Mouse (Mus musculus) retina, embryonic 14.5 days (tissue): ENCODE measurements at regions not wholly inside any gene's neighbourhood (a gene's known extent, or its start where the extent isn't known, plus 50 kb on each side); places are given as distances from the start of the nearest gene placed in this dataset.

Experiments
- DNase-seq: peaks from one replicate; pipeline ENCODE4 v3.0.0-alpha.2; 2015; ENCODE audit warnings: low spot score

DNA sequence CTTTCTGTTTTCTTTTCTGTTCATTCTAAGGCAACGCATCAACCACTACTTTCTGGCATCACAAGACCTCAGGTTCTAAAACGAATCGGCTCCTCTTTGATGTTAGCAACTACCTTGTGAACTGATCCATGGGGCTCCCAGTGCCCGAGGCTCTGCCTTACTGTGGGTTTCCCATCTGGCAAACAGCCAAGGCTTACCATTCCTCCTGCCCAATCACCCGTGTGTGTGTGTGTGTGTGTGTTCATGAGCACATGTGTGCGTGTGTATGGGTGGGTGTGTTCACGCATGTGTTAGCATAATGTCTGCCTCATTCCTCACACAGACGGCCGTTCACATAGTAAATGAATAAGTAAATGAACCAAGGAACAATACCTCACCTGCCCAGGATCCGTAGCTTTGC lies 138.3 kb upstream of the Lpp start:
- DNase-seq, result peak; percentile 28

DNA sequence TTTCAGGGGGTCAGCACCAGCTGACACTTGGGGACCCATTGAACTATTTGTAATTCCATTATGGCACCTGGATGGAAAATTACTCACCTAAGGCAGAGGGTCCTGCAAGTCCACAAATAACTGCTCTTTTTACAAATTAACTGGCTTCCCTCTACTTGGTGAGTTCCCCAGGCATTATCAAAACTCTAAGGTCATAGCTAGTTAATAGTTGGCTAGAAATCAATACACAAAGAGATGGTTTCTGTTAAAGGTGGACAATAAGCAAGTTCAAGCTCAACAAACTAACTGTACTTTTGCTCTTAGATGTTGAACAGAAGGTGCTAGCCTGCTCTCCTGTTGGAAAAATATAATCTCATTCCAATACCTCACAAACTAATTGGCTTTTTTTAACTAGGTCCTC lies 138.7 kb upstream of the Lpp start:
- no peak for DNase-seq

DNA sequence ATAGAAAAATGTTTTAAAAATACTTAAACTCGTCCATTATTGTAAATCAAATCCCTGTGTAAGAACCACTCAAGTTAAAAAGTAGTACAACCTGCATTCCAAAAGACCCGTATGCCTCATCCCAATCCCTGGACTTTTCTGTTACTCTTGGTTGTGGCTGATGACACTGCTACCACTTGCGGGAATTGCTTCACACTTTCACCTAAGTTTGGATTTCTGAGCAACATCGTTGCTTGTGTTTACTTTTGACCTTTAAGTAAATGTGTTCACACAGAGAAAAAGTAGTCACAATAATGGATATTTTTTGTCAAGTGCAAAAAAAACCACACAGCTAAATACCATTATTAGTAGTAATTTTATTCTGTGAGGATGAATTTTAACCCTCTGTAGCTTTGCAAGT lies 139.2 kb upstream of the Lpp start:
- no peak for DNase-seq

DNA sequence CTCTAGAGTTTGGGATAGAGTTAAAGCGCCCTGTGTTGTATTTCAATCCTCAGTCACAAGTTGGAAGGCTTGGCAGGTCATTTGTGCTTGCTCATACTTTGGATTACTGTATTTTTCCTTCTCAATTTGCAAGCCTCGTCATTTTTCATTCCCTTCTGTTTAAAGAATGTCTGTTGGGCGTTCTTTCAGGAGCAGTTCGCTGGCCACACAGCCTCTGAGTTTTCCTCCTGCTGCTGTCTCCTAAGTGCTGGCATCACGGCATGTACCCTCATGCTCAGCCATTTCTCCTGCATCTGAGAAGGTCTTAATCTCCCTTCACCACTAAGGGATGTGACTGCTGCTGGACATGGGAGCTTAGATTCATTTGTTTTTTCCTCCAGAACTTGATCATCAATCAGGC lies 146.0 kb upstream of the Lpp start:
- no peak for DNase-seq

DNA sequence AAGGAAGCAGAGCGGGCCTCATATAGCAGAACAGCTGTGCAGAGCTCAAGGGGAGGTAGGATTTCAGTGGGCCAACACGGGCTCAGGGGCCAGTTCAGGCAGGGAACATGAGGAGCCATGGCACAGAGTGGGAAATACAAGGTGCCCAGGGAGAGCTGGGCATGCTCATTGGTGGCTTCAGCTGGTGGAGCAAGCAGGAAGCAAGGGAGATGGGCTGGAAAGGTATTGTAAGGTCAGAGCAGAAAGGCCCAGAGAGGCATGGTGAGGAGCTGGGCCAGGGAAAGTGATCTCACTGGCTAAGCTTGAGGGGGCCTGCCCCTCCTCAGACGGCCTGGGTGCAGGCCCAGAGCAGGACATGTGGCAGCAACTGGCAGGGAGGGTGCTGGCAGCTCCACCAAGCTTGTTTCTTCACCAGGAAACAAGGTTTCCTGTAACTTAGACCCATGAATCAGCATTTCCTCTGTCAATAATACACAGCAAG lies 155.2 kb upstream of the Lpp start:
- DNase-seq, result no peak

DNA sequence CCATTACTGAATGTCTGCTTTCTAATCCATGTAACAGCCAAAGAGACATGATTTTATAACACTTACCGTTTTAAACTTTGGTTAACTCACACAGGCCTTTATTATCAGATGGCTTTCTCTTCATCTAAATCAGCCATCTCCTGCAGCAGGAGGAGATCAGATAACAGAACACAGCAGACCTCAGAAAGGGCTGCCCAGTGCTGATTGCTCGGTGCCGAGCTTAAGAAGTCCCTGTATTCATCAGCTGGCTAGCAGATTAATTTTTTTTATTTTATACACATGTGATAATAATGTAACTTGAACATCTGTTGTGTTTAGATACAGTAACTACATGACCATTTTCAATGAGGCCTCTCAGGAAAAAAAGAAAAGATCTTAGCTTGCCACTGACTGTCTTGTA lies 155.9 kb upstream of the Lpp start:
- no peak for DNase-seq

DNA sequence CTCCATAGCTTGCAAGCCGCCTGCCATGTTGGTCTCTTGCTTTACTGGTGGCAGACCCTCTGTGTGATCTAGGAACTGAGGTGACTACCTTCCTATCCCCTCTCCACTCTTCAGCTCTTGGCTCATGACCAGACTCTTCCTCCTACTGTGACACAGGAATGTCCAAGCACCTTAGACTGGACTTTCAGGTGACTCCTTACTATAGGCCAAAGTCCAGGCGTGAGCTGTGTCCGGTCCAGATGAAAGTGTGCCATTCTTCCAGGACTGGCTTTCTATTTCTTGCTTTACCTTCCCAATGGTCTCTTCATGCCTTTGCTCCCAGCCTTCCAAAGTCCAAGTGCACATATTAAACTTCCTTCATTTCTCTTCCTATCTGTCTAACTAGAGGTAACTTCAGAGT lies 156.3 kb upstream of the Lpp start:
- no peak for DNase-seq

DNA sequence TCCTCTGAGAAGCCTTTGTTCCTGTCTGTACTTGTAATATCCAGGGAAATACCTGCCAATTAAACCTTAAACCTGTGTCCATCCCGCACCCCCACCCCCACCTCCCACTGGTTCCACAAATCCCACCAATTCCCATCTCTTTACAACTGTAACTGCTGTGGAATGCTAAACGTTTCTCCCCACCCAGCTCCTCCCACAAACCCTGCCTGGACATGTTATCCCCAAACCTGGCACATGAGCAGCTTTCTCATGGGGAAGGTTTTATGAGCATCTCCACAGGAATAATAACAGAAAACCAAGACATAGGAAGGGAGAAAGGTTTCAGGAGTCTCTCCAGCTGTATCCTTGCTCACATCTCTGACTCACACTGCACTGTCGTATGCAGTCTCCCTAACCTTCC lies 156.8 kb upstream of the Lpp start:
- DNase-seq, result no peak

DNA sequence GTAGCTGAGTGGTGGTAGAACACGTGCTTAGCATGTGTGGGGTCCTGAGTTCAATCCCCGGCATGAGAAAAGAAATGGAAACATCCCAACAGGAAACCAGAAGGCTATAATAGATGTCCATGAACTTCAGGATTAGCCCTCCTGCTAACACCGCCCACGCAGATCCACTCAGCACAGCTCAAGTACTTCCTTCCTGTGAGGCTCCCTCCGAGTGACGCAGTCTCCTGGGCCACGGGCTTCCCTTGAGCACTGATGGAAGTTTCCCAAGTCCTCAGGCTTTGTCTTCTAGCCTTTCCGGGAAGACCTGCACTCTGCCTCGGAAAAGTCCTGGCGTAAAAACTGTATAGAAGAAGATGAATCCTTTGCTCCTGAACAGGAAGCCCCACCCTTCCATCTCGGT lies 158.5 kb upstream of the Lpp start:
- no peak for DNase-seq

DNA sequence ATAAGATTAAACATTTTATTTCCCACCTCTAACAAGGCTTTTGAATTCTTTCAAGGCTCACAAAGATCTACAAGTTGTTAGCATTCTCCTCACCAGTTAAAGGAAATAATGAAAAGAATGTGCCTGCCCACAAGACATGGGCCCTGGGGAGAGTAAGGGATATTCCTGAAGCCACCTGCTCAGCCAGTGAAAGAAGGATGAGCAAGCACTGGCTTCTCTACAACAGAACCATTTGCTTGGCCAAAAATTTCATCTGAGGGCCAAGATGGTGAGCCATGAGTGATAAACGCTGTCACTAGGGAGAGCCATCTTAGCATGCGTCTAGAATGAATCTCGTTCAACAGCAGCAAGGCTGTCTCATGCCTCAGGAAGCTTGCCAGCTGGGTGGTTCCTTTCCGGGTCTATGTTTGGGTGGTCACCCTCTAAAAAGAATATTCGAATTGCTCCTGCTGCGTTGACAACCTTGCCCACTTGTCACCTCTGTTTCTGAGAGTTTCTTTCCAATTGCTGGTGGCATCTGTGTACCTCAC lies 161.2 kb upstream of the Lpp start:
- DNase-seq, result no peak

DNA sequence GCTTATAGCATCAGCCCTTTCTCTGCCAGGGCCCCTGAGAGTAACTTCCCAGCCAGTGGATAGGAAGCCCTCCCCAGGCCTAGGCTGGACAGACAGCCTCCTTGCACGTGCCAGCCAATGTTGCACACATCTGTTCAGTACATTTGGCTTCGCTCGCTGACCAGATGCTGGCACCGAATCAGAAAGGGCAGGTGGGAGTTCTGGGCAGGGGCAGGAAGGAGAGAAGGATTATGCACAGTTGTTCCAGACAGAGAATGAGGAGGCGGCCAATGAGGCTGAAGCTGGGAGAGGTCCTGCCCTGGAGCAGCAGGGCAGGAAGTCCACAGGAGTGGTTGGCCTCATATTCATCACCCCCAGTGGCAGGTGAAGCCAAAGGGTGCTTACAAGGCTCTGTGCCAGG lies 161.8 kb upstream of the Lpp start:
- no peak for DNase-seq

DNA sequence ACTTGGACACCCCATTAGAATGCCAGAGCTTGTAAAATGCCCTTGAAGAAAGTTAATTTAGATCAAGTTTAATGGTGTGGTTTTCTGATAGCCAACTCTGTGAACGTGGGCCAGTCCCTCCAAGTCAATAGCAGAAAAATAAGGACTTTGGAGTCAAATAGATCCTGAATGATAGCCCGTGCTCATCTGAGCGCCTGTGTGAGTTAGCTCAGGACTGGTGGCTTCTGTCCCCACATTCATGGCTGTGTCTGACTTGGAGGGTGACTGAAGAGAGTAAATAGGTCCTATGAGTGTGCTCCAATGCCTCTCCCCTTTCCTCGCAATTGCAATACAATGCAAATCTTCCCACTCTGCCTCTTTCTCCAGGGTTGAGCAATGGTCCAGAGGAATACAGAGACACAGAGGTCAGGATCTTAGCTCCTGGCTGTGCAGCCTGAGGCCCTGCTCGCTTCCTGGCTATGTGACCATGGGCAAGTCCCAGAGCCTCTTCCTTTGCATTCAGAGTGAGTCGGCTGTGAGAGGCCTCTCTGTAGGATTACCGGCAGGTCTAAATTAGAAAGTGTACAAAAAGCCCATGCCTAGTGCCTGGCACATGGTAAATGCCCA lies 164.2 kb upstream of the Lpp start:
- no peak for DNase-seq

DNA sequence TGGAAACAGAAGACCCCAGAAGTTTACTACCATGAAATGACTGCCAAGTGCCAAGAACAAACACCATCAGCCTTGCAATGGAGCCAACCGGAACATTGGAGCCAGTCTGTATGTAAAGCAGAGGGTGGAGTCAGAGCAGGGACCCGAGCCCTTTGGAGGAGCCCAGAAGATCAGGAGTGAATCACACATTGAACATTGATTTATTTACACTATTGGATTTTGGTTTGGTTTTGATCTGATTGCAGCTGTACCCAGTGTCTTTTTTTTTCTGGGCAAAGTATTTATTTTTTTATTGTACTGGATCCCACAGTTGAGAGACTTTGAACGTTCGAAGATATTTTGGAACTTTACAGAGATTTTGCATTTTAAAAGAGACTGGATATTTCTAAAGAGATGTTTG lies 167.4 kb upstream of the Lpp start:
- no peak for DNase-seq

DNA sequence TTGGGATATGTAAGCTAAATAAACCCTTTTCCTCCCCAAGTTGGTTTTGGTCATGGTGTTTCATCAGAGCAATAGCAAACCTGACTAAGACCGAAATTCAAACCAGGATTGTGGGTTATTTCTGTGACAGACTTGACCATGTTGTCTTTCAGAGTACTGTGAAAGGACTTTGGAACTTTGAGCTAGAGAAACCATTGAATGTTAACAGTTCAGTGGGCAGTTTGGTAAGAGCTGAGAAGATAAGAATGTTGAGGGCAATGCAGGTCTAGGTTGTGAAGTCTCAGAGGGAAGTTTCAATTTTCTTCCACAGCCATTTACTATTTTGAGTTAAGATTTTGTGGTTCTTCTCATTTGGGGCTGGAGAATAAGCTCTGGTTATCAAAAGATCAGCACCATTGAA lies 168.2 kb upstream of the Lpp start:
- DNase-seq, result no peak

DNA sequence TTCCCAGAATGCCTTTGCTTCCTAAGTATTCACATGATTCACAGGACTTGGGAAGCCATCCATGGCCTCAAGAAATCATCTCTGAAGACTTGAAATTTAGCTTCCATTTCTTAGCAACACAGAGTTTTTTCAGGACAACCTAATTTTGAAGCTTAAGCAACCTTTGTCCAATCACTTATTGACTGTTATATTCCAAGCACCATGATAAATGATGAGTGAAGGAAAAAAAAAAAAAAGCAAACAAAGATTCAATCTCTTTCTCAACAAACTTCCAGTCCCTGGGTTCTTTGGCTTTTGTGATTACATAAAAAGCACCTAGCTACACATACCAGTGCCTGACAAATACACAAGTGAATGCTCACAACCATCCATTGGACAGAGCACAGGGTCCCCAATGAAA lies 169.4 kb upstream of the Lpp start:
- no peak for DNase-seq

DNA sequence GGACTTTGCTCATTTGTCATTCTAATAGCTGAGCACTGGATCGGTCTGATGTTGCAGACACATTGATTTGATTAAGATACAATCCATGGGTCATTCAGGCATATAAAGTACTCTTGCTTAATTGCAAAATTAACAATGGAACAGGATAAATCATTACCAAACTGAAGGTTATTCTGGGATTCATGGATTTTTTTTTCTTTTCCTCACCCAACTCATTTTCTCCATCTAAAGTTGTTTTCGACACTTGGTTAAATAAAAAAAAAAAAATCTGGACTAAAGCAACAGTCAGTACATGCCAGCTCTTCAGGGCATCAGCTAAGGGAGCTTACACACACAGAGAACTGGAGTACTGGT lies 169.8 kb upstream of the Lpp start:
- no peak for DNase-seq

DNA sequence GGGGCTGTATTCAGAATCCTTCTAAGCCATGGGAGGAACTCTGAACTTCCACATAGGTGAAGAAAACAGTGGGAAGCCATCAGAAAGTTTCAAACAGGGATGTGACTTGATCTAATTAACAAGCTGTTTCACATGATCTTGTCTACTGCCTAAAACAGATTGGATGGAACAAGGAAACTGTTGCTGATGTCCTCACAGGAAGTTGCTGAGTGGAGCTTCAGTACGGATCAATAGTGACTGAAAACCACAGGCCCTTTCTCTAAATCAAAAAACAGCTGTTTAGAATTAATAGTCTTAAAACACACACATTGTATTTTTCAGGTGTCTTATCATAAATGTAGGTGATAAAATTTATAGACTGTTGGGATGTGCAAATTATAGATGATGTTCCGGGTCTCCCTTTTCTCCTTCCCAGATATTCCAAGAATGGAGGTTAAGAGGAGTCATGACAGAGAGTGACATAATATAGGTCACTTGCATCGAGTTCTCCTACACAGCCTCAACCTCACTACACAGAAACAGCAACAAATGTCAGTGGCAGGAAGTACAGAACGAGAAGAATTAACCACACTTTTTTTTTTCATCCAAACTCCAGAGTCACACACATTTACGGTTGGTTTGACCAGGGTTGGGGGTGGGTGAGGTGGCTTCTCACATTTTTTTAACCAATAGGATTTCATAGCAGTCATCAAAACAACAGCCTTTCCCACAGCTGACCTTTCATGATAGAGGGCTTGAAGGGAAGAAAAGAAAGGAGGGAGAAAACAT lies 170.4 kb upstream of the Lpp start:
- DNase-seq, result no peak

DNA sequence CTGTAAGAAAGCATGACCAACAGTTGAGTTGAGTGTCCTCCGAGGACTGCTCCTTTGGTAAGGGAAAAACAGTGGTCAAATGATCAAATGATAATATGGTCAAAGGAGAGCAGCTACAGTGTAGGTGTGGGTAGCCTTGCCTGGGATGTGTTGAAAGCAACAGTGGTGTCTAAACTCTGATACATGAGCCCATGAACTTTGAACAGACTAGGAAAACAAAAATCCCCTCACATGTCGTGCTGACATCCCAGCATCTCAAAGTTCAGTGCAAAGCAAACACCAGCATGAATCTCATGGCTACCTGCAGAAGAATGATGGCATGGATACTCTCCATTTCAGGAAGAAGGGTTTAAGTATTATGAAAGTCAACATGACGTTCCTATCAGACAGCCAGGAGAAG lies 171.3 kb upstream of the Lpp start:
- DNase-seq, result no peak

DNA sequence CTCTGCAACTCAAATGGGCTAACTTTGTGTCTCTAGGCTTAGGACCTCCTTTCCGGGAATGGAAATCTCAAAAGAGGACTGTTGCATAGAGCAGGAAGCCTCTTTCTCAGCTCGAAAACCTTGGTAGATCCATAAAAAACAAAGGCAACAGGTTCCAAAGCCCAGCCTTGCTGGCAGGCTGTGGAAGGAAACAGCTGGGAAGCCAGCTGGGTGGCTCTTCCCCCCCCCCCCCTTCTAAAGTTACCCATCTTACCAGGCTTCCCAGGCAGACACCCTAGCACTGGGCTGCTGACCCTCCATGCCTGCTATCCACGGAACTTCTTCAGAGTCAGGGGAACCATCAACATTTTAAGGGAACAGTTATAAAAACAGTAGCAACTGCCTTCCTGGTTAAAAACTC lies 172.7 kb upstream of the Lpp start:
- no peak for DNase-seq

DNA sequence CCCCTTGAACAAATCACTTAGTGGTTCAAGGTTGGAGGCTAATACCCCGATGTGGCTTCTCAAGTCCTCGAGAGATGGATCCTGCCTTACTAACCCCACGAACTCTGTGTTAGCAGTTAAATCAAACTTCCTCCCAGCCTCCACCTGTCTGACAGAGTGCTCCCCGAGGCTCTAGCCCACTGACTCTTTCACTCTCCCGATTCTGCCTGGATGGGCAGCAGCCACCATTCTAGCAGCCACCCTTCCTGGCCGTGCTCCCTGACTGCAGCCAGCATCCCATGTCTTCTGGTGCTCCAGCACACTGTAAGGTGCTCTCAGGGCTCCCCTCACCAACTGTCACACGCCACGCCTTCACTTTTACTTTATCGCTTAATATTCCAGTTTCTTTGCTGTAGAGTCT lies 173.6 kb upstream of the Lpp start:
- DNase-seq, result no peak

DNA sequence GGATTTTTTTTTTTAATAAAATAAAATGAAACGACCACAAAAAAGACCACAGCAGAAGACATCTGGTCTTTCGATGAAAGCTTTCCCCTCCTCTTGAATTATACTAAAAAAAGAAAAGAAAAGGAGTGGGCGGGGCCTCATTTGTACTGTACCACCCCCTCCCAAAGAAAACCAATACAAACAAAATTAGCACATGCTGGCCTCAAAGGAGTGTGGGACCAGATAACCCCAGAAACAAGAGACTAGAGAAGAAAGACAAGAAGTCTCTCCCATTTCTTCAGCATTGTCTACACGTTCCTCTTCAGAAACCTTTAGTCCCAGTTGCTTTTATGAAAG lies 174.5 kb upstream of the Lpp start:
- no peak for DNase-seq

DNA sequence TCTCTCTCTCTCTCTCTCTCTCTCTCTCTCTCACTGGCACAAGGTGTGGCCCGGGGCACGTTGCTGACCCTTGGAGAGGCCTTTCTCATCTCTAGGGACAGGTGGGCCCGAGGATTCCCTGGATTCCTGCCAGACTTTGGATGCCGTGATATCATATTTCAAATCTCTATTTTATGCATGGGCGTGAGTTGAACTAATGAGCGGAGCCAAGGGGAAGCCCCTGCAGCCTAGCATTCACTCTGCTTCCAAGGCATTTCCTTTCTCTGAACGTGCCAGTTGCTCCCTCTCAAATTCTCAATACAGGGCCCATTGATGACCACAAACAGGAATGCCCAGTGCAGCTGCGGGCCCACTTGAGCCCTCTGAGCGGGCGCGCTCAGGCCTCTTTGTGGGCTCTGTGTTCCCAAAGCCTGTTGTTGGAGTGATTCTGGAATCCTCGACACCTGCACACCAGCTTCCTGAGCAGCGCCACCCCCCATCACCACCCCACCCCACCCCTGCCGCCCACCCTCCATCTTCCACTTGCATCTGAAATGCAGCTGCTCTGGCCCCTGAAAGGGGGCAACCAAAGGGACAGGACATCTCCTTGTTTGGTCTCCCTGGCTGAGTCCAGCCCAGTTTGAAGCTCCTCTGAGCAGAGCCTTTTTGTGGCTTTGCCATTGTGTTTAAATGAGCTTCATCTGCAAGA lies 175.0 kb upstream of the Lpp start:
- no peak for DNase-seq

DNA sequence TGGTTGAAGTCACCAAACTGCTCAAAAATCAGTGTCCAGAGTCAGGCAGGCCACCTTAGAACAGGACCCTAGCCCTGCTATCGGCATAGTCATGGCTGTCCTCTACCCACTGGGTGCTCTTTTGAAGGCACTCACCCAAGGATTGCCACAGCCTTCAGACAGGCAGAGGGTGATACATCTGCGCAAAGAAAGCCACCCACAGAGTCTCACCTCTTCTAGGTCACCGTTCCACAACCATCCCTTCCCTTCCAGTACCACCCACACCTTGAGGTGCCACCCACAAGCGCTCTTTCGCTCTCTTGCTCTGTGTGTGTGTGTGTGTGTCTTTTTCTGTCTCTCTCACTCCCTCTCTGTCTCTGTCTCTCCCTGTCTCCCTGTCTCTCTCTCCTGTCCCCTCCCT lies 176.5 kb upstream of the Lpp start:
- DNase-seq, result no peak

DNA sequence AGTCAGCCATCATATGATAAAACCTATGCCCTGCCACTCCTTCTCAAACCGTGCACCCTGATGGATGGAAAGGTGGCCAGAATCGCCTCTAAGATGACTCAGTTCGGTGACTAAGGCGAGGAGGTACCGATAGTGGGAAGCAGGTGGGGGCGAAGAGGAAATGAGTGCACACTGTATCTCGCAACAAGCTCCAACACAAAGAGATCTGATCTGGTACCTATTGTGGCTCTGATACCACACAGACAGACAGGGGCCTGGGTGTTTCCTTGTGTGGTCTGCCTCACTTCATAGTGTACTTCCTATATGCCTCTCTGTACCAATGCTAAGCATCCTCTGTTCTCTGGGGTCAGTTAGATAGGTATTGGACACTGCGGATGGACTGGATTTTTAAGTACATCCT lies 178.0 kb upstream of the Lpp start:
- DNase-seq, result no peak
